Mouse (Mus musculus) gastrocnemius, postnatal 36 days (tissue): ENCODE measurements at regions not wholly inside any gene's neighbourhood (a gene's known extent, or its start where the extent isn't known, plus 50 kb on each side); places are given as distances from the start of the nearest gene placed in this dataset.

Experiments used
- DNase-seq, 2 experiments: peaks; one replicate each; pipeline ENCODE4 v3.0.0; 2022
- intact Hi-C: fragments of 180-260 bp; cut with DNase I; formaldehyde crosslinking; loops from one replicate; pipeline ENCODE4 v1.15.1; 2025

GRCm38 (mm10) chrX:97923956-97924355 lies 224.6 kb upstream of the Ar start:
- intact Hi-C loops = no loop called here
- DNase-seq = peak; percentile 14 to 45

- no peak for DNase-seq
- intact Hi-C loops = no loop called here
Observed at GRCm38 (mm10) chrX:97924361-97924760, 224.2 kb upstream of the Ar start.

GRCm38 (mm10) chrX:97925811-97926210 lies 222.8 kb upstream of the Ar start:
- intact Hi-C loops = no loop called here
- DNase-seq = no peak
